Mouse (Mus musculus) right cerebral cortex, postnatal 25 days (tissue): ENCODE measurements around the gene Gpnmb.

Source experiments
- DNase-seq: peaks from one replicate; pipeline ENCODE4 v3.0.0; 2022

The Gpnmb gene

DNA sequence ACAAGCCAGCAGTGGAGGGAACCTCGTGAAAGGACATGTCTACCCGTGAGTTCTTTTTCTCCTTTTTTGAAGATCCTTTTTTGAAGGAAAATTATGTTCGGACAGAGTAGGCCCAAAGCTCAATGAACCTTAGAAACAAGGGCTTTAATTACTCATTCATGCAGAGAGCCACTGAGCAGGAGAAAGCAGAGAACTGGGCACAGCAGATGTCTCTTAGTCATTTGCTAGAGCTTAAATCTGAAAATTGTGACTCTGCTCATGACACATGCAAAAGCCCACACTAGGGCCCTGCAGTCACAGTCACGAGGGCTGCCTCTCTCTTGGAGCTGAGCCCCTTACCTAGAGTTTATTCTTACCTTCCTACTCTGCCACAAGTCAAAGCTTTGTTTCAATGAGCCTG lies 3.6 kb upstream of the Gpnmb start:
- DNase-seq: no peak

DNA sequence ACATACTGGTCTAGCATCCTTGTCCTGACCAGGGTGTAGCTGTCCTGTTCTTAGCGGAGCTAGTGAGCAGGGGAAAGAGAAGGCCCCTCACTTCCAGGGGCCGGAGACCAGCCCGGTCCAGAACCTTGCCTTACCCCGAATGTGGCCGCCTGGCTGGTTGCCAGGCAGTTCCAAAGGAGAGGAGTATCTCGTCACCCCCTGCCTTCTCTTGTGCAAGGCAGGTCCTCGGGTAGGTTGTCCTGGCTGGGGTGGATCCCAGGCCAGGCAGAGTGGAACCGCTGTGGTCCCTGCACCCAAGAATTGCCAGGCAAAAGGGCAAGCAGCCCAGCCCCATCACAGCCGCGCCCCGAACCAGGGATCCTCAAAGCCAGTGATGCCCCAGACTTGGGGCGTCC lies 919 bp downstream of the Gpnmb start:
- DNase-seq: no peak

DNA sequence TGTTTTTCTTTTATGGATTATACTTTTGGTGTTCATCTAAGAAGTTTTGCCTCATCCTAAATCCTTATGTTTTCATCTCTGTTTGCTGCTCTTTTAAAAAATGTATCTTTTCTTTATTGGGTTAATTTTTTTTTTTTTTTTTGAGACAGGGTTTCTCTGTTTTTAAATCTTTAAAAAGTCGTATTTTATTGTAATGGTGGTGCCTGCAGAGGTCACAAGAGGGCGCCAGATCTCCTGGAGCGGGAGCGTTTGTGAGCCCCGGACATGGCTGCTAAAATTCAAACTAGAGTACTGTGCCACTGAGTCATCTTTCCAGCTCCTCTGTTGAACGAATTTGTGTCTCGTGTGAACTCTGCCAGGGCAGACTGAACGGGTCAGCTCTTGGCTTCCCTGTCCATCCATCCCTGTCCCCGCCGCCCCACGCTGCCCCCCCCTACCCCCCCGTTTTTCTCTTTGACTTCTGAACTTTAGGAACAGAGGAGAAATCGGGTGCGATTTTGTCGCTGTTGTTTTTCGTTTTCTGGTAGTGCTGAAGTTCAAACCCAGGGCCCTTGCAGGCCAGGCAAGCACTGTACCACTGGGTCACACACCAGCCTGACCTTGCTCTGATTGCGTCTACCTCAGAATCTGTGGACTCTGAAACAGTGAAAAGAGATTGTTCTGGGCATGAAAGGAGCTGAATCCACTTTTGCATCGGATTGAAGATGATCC lies 3.3 kb downstream of the Gpnmb start:
- DNase-seq: peak; percentile 38

DNA sequence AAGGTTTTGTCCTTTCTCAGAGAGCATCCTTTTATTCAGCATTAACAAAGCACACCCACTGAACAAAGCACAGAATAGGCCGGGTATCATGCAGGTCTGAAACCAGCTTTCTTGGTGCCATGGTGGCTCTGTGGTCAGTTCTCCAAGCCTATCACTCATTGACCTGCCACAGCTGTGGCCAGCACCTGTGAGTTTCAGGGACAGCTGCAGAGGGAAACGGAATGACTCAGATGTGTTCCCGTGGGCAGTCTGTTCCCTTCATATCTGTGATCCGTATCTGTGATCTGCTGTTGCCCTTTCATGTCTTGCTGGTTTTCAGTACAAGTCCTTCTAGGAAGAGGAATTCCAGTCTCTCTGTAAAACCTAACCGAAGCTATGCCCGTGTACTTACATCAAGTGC lies 10.2 kb downstream of the Gpnmb start:
- no peak for DNase-seq

GRCm38 (mm10) chr6:49046976-49047375 lies 10.6 kb downstream of the Gpnmb start:
- no peak for DNase-seq

DNA sequence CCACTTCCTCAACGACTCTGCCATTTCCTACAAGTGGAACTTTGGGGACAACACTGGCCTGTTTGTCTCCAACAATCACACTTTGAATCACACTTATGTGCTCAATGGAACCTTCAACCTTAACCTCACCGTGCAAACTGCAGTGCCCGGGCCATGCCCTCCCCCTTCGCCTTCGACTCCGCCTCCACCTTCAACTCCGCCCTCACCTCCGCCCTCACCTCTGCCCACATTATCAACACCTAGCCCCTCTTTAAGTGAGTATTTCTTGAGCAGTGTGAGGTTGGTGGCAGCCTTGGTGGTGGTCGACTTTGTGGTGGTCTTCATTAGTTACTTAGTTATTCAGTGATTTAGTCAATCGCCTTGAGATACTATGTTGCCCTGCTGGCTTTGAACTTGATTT lies 11.5 kb downstream of the Gpnmb start:
- DNase-seq: no peak

DNA sequence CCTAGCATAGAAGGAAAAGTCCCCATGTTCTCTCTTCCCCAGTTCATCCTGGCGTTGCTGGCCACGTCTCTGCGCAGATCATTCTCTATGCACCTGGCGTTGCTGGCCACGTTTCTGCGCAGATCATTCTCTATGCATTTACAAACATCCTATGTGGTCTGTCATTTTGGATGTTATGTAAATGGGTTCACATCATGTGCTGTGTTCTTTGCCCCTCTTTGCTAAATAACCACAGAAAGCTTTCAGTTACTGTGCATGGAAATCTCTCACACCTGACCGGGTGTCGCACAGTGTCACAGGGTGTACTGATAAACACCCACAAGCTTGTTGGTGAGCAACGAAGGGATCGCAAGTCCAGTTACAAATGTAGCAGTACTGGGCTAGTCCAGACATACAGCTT lies 12.0 kb downstream of the Gpnmb start:
- no peak for DNase-seq

DNA sequence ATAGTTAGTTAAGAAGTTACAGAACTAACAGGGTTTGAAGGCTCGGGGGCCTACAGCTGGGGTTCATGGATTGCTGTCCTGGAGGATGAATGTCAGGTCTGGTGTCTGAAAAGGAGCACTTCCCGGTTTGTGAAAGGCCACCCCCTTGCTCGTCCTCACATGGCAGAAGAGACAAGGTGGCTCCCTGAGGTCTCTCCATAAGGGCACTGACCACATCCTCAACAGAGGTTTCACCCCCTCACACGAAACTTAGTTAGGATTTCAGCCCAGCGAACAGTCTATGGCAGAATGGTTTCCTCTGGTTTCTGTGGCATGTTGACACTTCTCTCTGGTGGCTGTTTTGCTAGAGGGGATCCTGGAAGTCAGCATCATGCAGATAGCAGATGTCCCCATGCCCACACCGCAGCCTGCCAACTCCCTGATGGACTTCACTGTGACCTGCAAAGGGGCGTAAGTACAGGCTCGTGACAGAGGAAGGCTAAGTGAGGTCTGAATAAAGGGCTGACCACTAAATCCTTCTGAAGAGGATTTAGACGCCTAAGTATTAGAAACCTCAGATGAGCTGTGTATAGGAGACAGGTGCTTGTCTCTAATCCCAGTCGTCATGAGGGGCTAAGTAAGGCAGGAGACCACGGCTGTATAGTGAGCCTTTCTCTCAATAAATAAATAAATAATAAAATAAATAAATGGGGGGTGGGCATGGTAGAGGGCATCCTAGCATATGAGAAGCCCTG lies 14.5 kb downstream of the Gpnmb start:
- DNase-seq: no peak

DNA sequence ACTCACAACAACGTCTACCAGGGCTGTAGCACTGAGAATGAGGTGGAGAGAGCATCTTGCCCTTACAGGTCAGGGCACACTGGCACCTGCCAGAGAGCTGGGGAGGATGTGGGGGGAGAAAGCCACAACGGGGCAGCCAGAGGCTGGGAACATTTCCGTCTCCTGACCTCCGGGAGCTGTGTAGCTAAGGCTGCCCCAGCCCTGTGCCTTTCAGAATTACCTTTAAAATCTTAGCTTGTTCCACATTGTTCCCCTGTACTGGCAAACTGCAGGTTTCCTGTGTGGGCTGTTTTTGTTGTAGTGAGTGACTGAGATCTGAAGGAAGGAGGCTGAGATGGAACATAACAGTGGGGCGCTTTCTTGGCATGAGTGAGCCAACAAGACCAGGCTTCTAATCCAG lies 15.8 kb downstream of the Gpnmb start:
- DNase-seq: no peak

GRCm38 (mm10) chr6:49055256-49055733 lies 18.9 kb downstream of the Gpnmb start:
- DNase-seq: no peak

- DNase-seq: no peak
Observed at GRCm38 (mm10) chr6:49056009-49056408, 19.7 kb downstream of the Gpnmb start.

DNA sequence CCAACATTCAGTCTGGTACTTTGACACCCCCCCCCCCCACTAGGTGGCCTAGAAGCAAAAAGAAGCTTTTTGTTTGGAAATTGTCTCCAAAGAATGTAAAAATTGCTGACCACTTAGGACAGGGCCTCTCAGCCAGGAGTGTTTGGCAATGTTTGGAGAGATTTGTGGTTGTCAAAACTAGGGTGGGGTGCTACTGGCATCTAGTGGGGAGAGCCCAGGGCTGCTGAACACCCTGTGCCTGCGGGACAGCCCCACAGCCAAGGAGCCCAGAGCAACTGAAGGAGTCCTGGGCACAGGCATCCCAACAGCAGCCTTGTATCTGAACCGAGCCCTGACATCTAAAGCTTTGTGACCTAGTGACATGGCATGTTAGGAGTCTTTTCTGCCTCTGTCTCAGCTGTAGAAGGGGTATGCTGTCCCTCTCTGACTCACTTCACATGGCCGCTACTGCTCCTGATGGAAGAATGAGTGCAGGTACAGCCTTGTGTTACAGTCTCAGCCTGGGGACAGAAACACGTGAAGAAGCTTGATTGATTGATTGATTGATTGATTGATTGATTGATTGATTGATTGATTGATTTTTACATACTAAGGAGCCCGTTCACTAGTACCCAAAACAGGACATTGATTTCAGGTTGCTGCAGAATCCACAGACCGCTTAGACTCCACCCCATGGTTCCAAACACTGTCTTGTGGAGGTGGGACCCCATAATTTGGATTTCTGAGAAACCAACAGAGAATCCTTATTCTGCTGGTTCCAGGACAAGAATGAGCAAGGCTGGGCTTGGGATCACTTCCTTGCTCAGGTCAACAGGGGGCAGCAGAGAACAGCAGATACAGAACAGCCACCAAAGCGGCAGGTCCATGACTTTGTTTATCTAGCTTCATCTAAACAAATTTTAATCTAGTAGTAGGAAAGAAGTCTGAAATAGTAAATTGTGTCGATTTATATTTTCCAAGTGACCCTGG lies 21.0 kb downstream of the Gpnmb start:
- peak; percentile 52 for DNase-seq

DNA sequence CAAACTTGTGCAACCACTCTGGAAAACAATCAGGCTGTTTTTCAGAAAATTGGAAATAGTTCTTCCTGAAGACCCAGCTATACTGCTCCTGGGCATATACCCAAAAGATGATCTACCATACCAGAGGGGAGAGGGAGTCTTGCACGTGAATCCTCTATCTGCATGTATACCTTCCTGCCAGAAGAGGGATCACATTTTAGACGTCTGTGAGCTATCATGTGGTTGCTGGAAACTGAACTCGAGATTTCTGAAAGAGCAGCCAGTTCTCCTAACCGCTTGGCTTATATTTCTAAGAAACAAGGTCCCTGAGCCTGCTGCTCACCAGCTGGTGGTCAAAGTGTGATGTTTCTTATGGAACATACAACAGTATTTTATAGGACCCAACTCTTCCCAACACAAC lies 32.0 kb downstream of the Gpnmb start:
- DNase-seq: no peak

DNA sequence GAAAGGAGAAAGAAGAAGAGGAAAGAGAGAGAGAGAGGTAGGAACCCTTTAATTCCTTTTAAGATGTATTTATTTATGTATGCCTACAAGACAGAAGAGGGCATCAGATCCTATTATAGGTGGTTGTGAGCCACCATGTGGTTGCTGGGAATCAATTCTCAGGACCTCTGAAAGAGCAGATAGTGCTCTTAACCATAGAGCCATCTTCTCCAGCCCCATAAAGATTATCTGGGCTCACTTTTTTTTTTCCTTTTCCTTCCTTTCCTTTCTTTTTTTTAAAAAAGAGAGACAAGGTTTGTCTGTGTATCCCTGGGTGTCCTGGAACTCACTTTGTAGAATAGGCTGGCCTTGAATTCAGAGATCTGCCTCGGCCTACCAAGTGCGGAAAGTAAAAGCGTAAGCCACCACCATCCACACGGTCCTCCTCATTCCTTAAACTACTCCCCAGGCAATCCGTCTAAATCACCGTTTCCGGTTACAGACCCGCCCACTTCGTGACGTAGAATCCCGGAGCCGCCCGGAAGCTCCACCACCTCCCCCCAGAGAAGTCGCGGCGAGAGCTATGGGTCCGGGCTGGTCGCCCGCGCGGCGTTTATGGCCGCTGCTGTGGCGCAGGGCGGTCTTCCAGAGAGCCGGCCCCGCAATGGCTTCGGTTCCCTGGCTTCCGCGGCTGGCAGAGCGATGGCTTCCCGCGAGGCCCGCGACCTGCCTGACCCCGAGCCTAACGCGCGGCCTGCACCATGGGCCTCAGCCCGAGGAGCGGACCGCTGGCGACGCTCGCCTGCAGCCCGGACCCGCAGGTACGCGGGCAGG lies 37.2 kb downstream of the Gpnmb start, which contains the start of gene Malsu1:
TSS of gene Malsu1 (plus strand) at position 492 of the 813 bp plus-strand sequence.
- peak; percentile 95 for DNase-seq

DNA sequence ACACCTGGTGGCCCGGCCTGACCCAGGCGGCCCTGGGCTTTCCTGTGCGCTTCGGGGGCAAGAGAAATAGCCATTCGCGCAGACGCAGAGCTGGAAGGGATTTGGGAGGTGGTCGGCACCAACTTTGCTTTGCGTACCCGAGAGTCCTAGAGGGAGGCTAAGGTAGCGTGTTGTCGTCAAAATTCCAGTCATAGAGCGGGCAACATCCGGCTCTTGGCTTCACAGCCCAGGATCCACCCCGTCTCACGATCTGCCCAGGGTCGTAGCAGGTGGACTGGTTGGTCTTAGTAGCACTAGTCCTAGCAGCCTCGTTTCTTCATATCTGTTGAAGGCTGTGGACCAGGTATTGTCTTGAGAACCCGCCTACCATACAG lies 37.8 kb downstream of the Gpnmb start:
- DNase-seq: no peak

- DNase-seq: no peak
Observed at GRCm38 (mm10) chr6:49077894-49078293, 41.5 kb downstream of the Gpnmb start.

- DNase-seq: no peak
Observed at GRCm38 (mm10) chr6:49079313-49079712, 43.0 kb downstream of the Gpnmb start.

DNA sequence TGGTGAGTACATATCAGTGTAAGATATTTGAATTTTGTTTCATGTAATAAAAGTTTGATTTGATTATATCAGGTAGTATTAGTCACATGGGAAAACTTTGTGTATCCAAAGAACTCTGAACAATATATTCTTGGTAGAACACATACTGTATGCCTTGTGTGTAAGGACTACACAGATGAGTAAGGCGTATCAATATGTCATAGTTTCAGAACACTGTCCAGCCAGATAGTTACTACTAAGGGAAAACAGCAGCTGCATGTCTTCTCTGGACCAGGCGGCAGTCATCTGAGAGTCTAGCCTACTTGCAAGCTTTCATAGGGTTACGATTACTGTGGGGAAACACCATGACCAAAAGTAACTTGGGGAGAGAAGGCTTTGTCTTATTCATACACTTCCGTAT lies 46.7 kb downstream of the Gpnmb start:
- DNase-seq: no peak

DNA sequence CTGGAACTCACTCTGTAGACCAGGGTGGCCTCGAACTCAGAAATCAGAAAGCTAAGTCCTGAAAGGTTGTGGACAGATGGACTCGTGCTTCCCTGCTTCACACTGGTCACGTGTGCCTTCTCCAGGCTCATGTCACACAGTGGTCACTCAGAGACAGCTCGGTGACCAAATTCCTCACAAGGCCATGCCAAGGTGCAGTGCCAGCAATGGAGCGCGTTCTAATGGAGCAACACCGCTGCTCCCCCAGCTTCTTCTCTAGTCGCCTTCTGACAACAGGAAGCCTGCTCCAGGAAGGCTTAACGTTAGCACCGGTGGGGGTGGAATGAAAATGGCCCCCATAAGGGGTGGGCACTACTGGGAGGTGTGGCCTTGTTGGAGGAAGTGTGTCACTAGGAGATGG lies 58.6 kb downstream of the Gpnmb start:
- DNase-seq: no peak

DNA sequence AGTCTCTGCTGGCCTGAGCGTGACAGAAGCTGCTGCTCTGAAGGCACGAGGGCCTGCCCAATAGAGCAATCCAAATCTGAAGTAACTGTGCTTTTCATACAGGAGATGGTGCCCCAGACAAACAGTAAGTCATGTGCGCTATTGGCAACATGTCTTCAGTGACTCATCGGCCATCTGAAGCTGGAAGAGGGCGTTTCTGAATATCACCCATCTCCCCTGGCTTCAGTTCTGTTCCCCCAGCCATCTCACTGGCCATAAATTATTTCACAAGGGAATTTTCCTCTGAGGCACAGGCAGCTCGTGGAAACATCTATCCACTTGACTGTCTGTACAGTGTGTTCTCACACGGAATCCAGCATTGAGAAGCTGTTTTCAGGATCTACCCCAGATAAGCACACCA lies 60.1 kb downstream of the Gpnmb start:
- no peak for DNase-seq

GRCm38 (mm10) chr6:49096933-49097461 lies 60.7 kb downstream of the Gpnmb start:
- peak; percentile 52 for DNase-seq

DNA sequence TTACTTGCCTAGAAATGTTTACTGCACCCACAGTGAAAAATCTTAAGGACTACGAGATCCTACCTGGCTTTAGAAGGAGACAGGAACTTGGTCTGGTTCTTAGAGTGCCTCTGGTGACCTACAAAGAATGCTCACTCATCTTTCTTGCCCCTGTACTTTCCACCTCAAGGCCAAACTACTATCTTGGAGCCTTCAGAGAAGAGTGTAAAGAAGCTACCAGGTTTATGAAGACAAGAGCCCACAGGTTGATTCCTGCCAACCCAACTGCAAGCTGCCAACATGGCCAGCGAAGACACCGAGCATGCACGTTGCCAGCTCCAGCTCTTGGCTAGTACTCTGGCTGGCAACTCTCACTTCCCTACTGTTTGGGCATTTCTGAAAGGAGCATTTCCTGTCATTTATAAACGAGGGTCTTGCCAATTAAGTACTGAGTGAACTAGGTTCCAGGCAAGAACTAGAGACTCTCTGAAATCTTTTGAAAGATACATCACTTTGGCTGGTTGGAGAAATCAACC lies 61.3 kb downstream of the Gpnmb start:
- DNase-seq: no peak
